Mouse (Mus musculus) thymus, adult 2 months (tissue): Measurements from ENCODE around the gene Ciapin1. TPM values are rescaled to one million over a fixed set of nuclear protein-coding genes. Genes with fewer than 3 reads are reported as not detected.

Experiments used
- DNase-seq: peaks from one replicate; pipeline ENCODE4 v3.0.0; 2021
- H3K27ac ChIP-seq: fragments of 200-500 bp; 2 replicates; pipeline ENCODE4 v1.5.1; 2012; ENCODE audit warnings: low read length, control low read depth; ENCODE audit not compliant: control insufficient read depth, insufficient read depth
- H3K27me3 ChIP-seq: fragments of 200-500 bp; 2 replicates; pipeline ENCODE4 v1.6.1; 2012; ENCODE audit warnings: mild to moderate bottlenecking, low read length, moderate library complexity, mixed read lengths; ENCODE audit not compliant: control insufficient read depth, insufficient read depth
- H3K36me3 ChIP-seq: fragments of 200-500 bp; 2 replicates; pipeline ENCODE4 v1.6.1; 2012; ENCODE audit warnings: mild to moderate bottlenecking, low read length, moderate library complexity; ENCODE audit not compliant: control insufficient read depth, insufficient read depth
- H3K4me1 ChIP-seq: fragments of 200-500 bp; replicated peaks from 2 replicates; pipeline ENCODE4 v1.6.1; 2012; ENCODE audit warnings: low read length; ENCODE audit not compliant: control insufficient read depth, insufficient read depth
- H3K4me3 ChIP-seq: fragments of 200-500 bp; 2 replicates; pipeline ENCODE4 v1.5.1; 2012; ENCODE audit warnings: mild to moderate bottlenecking, low read length, control low read depth, moderate library complexity; ENCODE audit not compliant: control insufficient read depth, insufficient read depth
- CTCF ChIP-seq: fragments of 200-500 bp; IDR thresholded peaks from 2 replicates; pipeline ENCODE4 v1.5.1; 2012; ENCODE audit warnings: mild to moderate bottlenecking, control low read depth, low read length, moderate library complexity, borderline replicate concordance; ENCODE audit not compliant: control insufficient read depth, poor library complexity, insufficient read depth; ENCODE audit errors: extremely low read depth
- POLR2A ChIP-seq: fragments of 200-500 bp; IDR thresholded peaks from 2 replicates; pipeline ENCODE4 v1.6.1; 2012; ENCODE audit warnings: mild to moderate bottlenecking, low read length, control low read depth, moderate library complexity; ENCODE audit not compliant: control insufficient read depth, poor library complexity, insufficient read depth; ENCODE audit errors: extremely low read depth
- WGBS: fragments of 180-500 bp; shearing (Covaris S2); methylation state at CpG from one replicate; pipeline ENCODE4 v1.1.7; 2018; 5-methylcytosine and 5-hydroxymethylcytosine counted together
- polyA plus RNA-seq: library from polyadenylated mRNA; depleted of rRNA; stranded (reverse); fragments of >200 nt; gene quantifications from 2 replicates; pipeline ENCODE4 v1.2.3, GENCODE M21; 2012

Ciapin1 gene
- polyA plus RNA-seq, 1 experiment = 53.5 TPM

DNA sequence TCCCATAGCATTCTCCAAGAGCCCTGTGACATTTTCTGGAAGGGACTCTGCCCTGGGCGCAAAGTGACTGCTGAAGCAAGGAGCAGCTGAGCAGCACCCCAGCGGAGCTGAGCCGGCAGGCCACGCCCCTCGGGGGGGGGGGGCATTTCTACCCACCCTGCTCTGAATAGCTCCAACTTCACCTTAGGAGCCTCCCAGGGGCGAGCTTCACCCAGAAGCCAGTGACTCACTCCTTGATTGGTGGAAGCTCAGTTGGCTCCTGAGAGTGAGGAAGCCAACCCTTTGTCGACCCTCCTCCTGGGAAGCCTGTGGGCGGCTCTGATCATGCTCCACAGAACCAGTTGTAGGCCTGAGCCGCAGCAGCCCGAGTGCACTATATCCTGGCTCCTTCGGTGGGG is 56.3 kb downstream of the Ciapin1 start:
- DNase-seq = no peak

DNA sequence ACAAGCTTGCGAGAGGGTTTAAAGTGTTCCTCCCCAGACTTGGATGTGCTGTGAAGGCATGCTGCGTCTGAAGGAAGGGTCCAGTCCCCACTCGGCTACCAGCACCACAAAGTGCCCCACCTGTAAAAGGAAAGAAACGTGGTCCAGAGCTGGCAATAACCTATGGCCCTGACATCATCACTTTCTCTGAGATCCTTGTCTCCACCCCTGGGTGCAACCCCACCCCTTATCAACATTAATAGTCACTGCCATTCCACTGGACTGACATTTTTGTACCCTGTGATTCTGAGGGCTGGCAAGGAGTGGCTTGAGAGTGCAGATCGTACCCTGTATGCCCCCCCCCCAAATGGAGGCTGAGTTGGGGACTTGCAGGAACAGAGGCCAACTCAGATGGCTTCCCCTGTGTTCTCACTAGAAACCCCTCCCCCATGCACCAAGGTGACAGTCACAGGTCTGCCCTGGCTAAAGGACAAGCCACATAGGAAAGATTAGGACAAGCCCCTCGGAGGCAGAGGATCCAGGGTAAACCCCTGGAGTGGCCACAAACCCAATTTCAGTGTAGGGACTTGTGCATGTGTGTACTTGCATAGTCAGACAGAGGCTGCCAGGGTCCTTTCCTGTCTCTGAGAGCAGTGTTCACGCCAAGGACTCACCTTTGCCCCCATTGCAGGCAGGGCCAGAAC is 56.9 kb downstream of the Ciapin1 start:
- no peak overlapping the region for H3K27ac ChIP-seq
- DNase-seq = no peak
- no peak overlapping the region for H3K4me3 ChIP-seq
- H3K4me1 ChIP-seq = peaks cover 4% of the 10 kb centered on the region; the same call in 1 of the 2 replicates
- 81% methylated on average over 7 of the region's 7 CpGs for WGBS
- no peaks in the 10 kb centered on the region for H3K36me3 ChIP-seq
- H3K27me3 ChIP-seq = no peaks in the 10 kb centered on the region
- TF ChIP-seq POLR2A (no peak), CTCF (no peak)

More for the DNA sequence above, 56.3 kb downstream of the Ciapin1 start:
- WGBS = 43% methylated on average over 11 of the region's 11 CpGs
- Histone ChIP-seq H3K36me3 (no peaks in the 10 kb centered on the region), H3K4me1 (peaks cover 4% of the 10 kb centered on the region; the same call in 1 of the 2 replicates), H3K27me3 (no peaks in the 10 kb centered on the region), H3K27ac (no peak overlapping the region), H3K4me3 (no peak overlapping the region)
- TF ChIP-seq CTCF = no peak
- TF ChIP-seq POLR2A = no peak

DNA sequence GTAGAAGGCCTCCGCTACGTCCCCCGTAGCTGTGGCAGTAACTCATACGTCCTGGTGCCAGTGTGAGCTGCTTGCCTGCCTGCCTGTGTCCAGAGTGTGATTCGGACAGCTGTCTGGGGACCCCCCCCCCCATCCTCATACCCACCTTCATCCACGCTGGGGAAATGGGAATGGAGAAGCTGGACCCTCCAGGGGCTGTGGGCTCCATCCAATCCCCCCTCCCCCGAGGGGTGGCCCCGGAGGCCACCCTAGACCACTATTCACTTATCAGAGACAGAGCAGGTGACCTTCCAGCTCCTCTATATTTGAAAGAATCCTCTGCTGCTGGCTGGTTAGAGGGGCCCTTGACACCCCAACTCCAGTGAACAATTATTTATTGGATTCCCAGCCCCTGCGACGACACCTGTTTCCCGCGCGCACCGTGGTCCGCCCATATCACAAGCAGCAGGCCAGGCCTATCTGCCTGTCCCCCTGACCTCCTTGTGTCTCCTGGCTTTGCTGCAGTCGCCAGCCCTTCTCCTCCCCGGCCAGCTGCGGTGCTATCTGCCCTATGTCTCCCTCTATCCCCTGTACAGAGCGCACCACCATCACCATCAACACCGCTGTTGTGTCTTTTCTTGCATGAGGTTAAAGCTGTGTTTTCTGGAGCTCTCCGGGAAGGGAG is 57.5 kb downstream of the Ciapin1 start:
- Histone ChIP-seq H3K36me3 (no peaks in the 10 kb centered on the region), H3K4me1 (peaks cover 4% of the 10 kb centered on the region; the same call in 1 of the 2 replicates), H3K4me3 (no peak overlapping the region), H3K27ac (no peak overlapping the region), H3K27me3 (no peaks in the 10 kb centered on the region)
- TF ChIP-seq CTCF (no peak), POLR2A (no peak)
- WGBS = 97% methylated on average over 21 of the region's 21 CpGs
- no peak for DNase-seq

DNA sequence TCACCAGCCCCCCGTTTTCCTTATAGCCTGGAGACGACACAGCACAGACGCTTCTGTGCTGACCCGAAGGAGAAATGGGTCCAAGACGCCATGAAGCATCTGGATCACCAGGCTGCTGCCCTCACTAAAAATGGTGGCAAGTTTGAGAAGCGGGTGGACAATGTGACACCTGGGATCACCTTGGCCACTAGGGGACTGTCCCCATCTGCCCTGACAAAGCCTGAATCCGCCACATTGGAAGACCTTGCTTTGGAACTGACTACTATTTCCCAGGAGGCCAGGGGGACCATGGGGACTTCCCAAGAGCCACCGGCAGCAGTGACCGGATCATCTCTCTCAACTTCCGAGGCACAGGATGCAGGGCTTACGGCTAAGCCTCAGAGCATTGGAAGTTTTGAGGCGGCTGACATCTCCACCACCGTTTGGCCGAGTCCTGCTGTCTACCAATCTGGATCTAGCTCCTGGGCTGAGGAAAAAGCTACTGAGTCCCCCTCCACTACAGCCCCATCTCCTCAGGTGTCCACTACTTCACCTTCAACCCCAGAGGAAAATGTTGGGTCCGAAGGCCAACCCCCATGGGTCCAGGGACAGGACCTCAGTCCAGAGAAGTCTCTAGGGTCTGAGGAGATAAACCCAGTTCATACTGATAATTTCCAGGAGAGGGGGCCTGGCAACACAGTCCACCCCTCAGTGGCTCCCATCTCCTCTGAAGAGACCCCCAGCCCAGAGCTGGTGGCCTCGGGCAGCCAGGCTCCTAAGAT is 58.4 kb downstream of the Ciapin1 start:
- no peaks in the 10 kb centered on the region for H3K36me3 ChIP-seq

DNA sequence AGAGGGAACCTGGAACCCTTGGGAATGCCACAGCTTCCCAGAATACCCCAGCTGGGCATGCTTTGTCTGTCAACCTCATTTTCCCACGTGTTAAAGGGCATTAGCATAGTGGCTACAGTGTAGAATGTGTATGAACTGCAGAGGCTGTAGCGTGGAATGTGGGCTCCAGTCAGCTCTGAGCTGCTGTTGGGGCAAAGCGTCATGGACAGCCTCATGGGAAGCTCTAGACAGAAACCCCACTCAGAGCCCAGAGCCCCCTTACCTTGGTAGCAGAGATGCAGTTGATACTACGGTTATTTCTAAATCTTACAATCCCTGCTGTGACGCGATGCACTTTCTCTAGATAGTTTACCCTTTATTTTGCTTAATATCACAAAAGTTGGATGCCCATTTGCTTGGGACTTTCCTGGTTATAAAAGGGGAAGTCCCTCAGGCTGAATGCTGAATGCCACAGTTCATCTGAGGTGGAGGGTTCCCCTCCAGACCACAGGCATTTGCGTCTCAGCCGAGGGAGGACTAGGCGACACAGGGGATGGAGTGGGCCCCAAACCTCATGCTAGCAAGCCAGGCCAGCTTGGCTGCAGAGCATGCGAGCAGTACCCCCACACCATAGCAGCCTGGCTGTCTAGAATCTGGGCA is 59.1 kb downstream of the Ciapin1 start:
- no peaks in the 10 kb centered on the region for H3K27me3 ChIP-seq
- H3K27ac ChIP-seq = no peak overlapping the region
- H3K4me3 ChIP-seq = no peak overlapping the region
- no peak for DNase-seq
- no peaks in the 10 kb centered on the region for H3K36me3 ChIP-seq
- TF ChIP-seq POLR2A (no peak), CTCF (no peak)
- WGBS = 18% methylated on average over 10 of the region's 10 CpGs
- peaks cover 4% of the 10 kb centered on the region; the same call in 1 of the 2 replicates for H3K4me1 ChIP-seq

More for the DNA sequence above, 58.4 kb downstream of the Ciapin1 start:
- Histone ChIP-seq H3K27ac (no peak overlapping the region), H3K4me1 (peaks cover 4% of the 10 kb centered on the region; the same call in 1 of the 2 replicates), H3K4me3 (no peak overlapping the region), H3K27me3 (no peaks in the 10 kb centered on the region)
- DNase-seq = no peak
- 81% methylated on average over 16 of the region's 16 CpGs for WGBS
- TF ChIP-seq POLR2A (no peak), CTCF (no peak)

DNA sequence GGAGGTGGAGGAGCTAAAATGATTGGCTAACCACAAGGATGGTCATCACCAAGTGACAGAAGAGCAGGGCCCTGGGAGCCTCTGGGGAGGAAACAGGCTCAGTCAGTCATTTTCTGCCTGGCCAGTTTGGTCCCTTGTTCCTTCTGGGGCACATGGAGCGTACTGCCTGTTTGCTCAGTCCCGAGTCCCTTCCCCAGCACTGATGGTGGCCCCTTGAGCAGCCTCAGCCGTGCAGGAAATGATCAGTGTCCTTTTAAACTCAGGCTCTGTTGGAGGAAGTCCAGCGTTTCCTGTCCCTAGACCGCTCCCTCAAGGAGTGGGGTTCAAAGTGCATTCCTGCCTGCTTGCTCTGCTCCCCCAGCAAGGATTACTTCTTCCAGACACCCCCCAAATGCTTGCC is 59.7 kb downstream of the Ciapin1 start:
- Histone ChIP-seq H3K27ac (no peak overlapping the region), H3K36me3 (no peaks in the 10 kb centered on the region), H3K4me1 (peaks cover 4% of the 10 kb centered on the region; the same call in 1 of the 2 replicates), H3K4me3 (no peak overlapping the region), H3K27me3 (no peaks in the 10 kb centered on the region)
- TF ChIP-seq CTCF (no peak), POLR2A (no peak)
- no peak for DNase-seq
- 24% methylated on average over 5 of the region's 5 CpGs for WGBS
